Comparison of ENCODE assay signal across 8 mouse cellular contexts in the genomic region with DNA sequence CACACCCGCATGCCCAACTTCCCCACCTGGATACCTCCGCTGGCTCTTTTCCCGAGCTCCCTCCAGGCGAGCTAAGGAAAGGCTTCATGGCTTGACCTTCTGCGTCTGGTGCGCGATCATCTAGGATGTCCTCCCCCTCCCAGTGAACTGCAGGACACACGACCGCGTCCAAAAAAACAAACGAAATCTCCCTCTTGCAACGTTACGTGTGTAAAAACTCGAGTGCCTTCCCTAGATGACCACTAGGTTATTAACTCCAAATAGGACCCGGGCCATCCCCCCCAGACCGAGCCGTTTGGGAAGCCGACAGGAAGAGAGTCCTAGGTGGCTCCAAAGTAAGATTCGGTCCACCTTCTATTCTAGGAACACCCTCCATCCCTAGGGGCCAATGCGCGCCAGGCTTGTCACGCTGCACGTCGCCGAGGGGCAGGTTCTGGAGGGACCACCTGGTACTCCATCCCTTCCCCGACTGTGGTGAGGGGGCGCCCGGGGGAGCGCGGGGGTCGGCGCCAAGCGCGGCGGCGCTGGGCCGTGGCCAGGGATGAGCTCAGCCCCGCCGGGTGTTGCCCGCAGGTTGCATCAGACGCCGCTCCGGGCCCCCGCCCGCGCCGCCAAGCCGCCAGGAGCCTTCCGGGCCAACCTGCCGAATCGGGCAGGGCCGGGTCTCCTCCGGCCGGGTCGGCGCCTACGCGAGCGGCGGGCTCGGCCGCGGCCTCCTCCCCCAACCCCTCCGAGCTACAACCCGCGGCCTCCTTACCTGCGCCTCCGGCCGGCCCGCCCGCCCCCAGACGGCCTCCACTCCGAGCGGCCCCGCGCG. TPM values are rescaled to one million over a fixed set of nuclear protein-coding genes. Genes with fewer than 3 reads are reported as not detected.
A peak's percentile ranks its signal among the peaks of the same experiment; 100 is the strongest.
DNase-seq lines count a peak whose midpoint lies in the region; ATAC-seq and TF ChIP-seq lines count a peak whose summit lies in the region.

No protein-coding gene starts in this region.

- no peaks in the 10 kb centered on the region for H3K27me3 ChIP-seq in forebrain, embryonic 14.5 days (replicated peaks; ENCODE audit: control insufficient read depth, insufficient read depth, low read length)
- no peaks in the 10 kb centered on the region for H3K27me3 ChIP-seq in lung, postnatal 0 days (replicated peaks; ENCODE audit: insufficient read depth, low read length)

- DNase-seq in gastrocnemius, adult 18-20 months (ENCODE audit: low spot score), result peak; percentile 58
- no peak for DNase-seq in gastrocnemius, postnatal 25 days
- peak; percentile 71 for DNase-seq in cerebellum, adult 11 months
- DNase-seq in forebrain, embryonic 14.5 days (ENCODE audit: low spot score), result peak; percentile 58
- peak; percentile 56 for DNase-seq in heart, postnatal 25 days (ENCODE audit: low spot score)
- peak; percentile 72 to 79 for DNase-seq in layer of hippocampus, postnatal 14 days (ENCODE audit: low spot score in 2 of 2)
- peak; percentile 57 for DNase-seq in lung, postnatal 0 days (ENCODE audit: low spot score)
- peak; percentile 56 to 57 for DNase-seq in right cerebral cortex, adult 2 months (ENCODE audit: low spot score in 2 of 2)

- TF ChIP-seq EP300 in lung, postnatal 0 days (IDR thresholded peaks at IDR 0.05), result no peak

- peaks cover 17% of the 10 kb centered on the region for H3K4me1 ChIP-seq in forebrain, embryonic 14.5 days (ENCODE audit: control insufficient read depth, insufficient read depth, low read length)
- H3K4me1 ChIP-seq in lung, postnatal 0 days (ENCODE audit: insufficient read depth, low read depth, low read length), result peaks cover 3% of the 10 kb centered on the region; the same call in 1 of the 2 replicates

- TF ChIP-seq CTCF in lung, postnatal 0 days (IDR thresholded peaks at IDR 0.05), result peak; percentile 22

- H3K9ac ChIP-seq in forebrain, embryonic 14.5 days (ENCODE audit: low read length), result peak overlapping the region; percentile 92
- H3K9ac ChIP-seq in lung, postnatal 0 days (replicated peaks; ENCODE audit: low read depth), result peak overlapping the region; percentile 79

- intact Hi-C loops in heart, postnatal 25 days (cut with DNase I), result loop anchor here (2.0 to 10.0 kb wide), 3 partner anchors 25 to 179 kb away; a partner anchor contains a TSS

- no peaks in the 10 kb centered on the region for H3K9me3 ChIP-seq in forebrain, embryonic 14.5 days (replicated peaks; ENCODE audit: control insufficient read depth, low read length)
- H3K9me3 ChIP-seq in lung, postnatal 0 days (ENCODE audit: low read length), result no peaks in the 10 kb centered on the region

- H3K36me3 ChIP-seq in forebrain, embryonic 14.5 days (ENCODE audit: control insufficient read depth, insufficient read depth, low read length), result peaks cover under 1% of the 10 kb centered on the region; the same call in 1 of the 2 replicates
- H3K36me3 ChIP-seq in lung, postnatal 0 days (ENCODE audit: insufficient read depth, low read length), result no peaks in the 10 kb centered on the region

- WGBS in forebrain, embryonic 14.5 days, result 1% methylated on average over 54 of the region's 77 CpGs
- WGBS in lung, postnatal 0 days, result under 1% methylated on average over 48 of the region's 77 CpGs

- peak; percentile 83 for ATAC-seq in forebrain, embryonic 14.5 days
- peak; percentile 74 for ATAC-seq in lung, postnatal 0 days

- H3K4me3 ChIP-seq in forebrain, embryonic 14.5 days (ENCODE audit: low read depth, low read length), result peak overlapping the region; percentile 90
- H3K4me3 ChIP-seq in lung, postnatal 0 days (ENCODE audit: low read depth, low read length), result peak overlapping the region; percentile 98

- H3K4me2 ChIP-seq in forebrain, embryonic 14.5 days (ENCODE audit: low read length), result peak overlapping the region; percentile 85
- peak overlapping the region; percentile 64 for H3K4me2 ChIP-seq in lung, postnatal 0 days (replicated peaks; ENCODE audit: low read depth, low read length)

- peak overlapping the region; percentile 90 for H3K27ac ChIP-seq in forebrain, embryonic 14.5 days (ENCODE audit: low read depth, low read length)
- H3K27ac ChIP-seq in lung, postnatal 0 days (ENCODE audit: low read length), result peak overlapping the region; percentile 94

RNA-seq across cellular contexts. Expression of a gene that starts 0.5 kb away (rescaled TPM):
- total RNA-seq in gastrocnemius, adult 18-20 months (2021), result 10 to 100 TPM; 32.1 to 41.5 TPM
- total RNA-seq in gastrocnemius, postnatal 25 days (2021), result 10 to 100 TPM; 31.7 to 35.8 TPM
- 42.5 and 43.5 TPM in 2 replicates for polyA plus RNA-seq in forebrain, embryonic 14.5 days (2014; fragmentation: Nextera tagmentation; extraction: Ambion mirVana)
- total RNA-seq in heart, postnatal 25 days (2021), result 10 to 100 TPM; 20.9 to 23.7 TPM
- 10 to 100 TPM; 27.0 to 28.5 TPM for total RNA-seq in layer of hippocampus, postnatal 14 days (2021)
- polyA plus RNA-seq in lung, postnatal 0 days (2015; fragmentation: Nextera tagmentation; extraction: Ambion mirVana), result 46.7 and 47.4 TPM in 2 replicates
